Mouse (Mus musculus): ENCODE measurements around the gene Arhgap24. TPM values are rescaled to one million over a fixed set of nuclear protein-coding genes. Genes with fewer than 3 reads are reported as not detected.

Gene Arhgap24
- polyA plus RNA-seq, 1 experiment from 2014 or later: 16.4 TPM

DNA sequence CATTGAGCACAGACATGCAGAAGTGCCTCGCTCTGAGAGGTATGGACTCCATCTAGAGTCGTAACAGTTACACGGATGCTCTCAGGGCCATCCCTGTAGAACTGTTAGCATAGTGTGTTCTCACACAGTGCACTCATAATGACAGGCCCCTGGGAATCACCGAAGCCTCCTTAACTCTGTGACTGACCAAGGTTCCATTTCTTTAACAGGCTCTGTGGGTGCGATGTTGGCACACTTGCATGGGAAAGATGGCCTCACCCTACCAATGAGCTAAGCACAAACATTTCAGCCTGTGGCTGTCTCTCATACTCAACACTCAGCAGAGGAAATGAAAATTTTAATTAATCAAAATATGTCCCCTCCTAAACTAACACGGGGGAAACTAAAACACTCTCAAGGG is 134.1 kb downstream of the Arhgap24 start:
- H3K9me3 ChIP-seq (replicated peaks): no peaks in the 10 kb centered on the region
- H3K4me3 ChIP-seq: no peak overlapping the region
- WGBS: 93% methylated on average over 6 of the region's 6 CpGs
- no peaks in the 10 kb centered on the region for H3K4me1 ChIP-seq
- DNase-seq (ENCODE audit: low spot score): no peak
- no peaks in the 10 kb centered on the region for H3K27me3 ChIP-seq (ENCODE audit: low read depth, poor library complexity, severe bottlenecking)
- H3K27ac ChIP-seq: no peak overlapping the region
- H3K36me3 ChIP-seq: no peaks in the 10 kb centered on the region

DNA sequence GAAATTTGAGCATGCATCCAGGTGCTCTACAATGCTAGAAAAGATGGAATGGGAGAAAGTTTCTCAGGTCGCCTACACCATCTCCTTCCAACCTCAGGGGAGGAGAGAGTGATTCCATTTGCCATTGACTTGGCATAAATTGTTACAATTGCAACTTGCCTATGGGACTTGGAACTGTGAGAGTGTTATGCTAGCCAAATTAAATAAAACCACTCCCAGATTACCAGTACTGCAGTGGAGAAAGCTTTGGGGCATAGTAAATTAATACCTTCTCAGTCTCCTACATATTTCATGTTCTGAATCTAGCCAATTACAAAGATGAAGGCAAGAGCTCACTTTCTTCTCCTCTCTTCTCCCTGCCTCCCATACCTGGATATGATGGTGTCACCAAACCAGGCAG is 139.8 kb downstream of the Arhgap24 start:
- H3K27ac ChIP-seq: no peak overlapping the region
- WGBS: 91% methylated on average over 1 of the region's 1 CpGs
- H3K4me3 ChIP-seq: no peak overlapping the region
- H3K36me3 ChIP-seq: no peaks in the 10 kb centered on the region
- no peaks in the 10 kb centered on the region for H3K4me1 ChIP-seq
- no peaks in the 10 kb centered on the region for H3K9me3 ChIP-seq (replicated peaks)
- DNase-seq (ENCODE audit: low spot score): no peak
- no peaks in the 10 kb centered on the region for H3K27me3 ChIP-seq (ENCODE audit: low read depth, poor library complexity, severe bottlenecking)

DNA sequence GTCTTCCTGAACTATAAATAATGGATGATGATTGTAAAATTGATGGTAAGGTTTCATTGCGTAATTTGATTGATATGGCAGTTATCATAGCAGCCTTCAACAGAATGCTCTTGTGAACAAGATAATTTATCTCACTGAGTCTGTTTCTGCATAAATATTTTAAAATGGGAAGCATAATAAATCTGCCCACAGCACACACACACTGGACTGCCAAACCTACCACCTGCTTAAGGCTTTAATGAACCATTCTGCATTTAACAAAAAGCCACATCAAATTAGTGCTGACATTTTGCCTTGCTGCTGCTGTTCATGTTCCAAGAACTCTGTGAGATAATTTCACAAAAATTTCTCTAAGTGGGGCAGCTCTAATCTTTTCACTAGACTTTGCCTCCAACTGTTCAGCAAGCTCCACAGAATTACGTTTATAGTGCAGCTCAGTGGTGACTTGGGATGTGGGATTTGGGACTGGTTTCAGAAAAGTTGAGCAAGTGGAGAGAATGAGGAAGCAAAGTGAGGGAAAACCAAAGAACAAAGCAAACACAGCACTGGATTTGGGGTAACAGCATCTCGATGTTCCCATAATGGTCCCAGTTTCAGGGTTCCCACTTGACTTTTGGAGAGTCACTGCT is 142.7 kb downstream of the Arhgap24 start:
- no peak overlapping the region for H3K4me3 ChIP-seq
- no peak overlapping the region for H3K27ac ChIP-seq
- H3K36me3 ChIP-seq: no peaks in the 10 kb centered on the region
- DNase-seq (ENCODE audit: low spot score): no peak
- H3K9me3 ChIP-seq (replicated peaks): no peaks in the 10 kb centered on the region
- WGBS: 94% methylated on average over 3 of the region's 3 CpGs
- H3K27me3 ChIP-seq (ENCODE audit: low read depth, poor library complexity, severe bottlenecking): no peaks in the 10 kb centered on the region
- H3K4me1 ChIP-seq: no peaks in the 10 kb centered on the region

DNA sequence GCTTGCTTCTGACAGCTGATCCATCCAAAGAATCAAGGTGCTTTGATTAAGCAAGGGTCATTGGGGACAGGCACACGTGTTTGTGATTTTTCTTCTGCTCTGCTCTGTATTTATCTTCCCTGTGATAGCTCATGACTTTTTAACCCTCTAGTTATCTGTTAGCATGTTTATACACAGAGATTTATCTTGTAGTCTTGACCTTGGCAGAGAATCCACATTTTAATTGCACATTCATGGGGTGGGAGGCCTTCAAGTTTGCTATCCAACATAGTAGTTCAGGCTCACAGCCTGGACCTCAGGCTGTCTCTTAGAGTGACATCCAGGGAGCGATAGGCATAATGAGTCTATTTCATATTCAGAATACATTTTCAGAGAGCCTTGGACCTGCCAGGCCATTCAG is 145.5 kb downstream of the Arhgap24 start:
- Histone ChIP-seq H3K9me3 (replicated peaks) (no peaks in the 10 kb centered on the region), H3K27me3 (ENCODE audit: low read depth, poor library complexity, severe bottlenecking) (no peaks in the 10 kb centered on the region), H3K27ac (no peak overlapping the region), H3K36me3 (no peaks in the 10 kb centered on the region), H3K4me1 (peaks cover 6% of the 10 kb centered on the region), H3K4me3 (no peak overlapping the region)
- WGBS: 76% methylated on average over 2 of the region's 2 CpGs
- no peak for DNase-seq (ENCODE audit: low spot score)

DNA sequence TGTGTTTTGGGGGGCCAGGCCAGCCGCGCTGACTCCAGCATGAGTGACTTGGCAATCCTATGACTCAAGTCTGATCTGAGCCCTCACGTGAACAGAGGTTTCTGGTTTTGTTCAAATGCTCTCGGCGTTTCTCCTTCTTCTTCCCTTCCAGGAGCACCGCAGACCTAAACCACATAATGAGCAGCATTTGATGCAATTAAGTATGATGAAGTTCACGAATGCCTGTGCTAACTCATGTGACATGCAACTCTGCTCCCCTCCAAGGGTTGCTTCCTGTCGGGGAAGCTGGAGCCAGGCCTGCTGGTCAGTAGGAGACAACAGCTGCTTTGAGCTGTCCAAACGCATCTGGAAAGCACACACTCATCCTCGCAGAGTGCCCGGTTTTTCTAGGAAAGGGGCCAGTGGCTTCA is 148.2 kb downstream of the Arhgap24 start:
- no peaks in the 10 kb centered on the region for H3K36me3 ChIP-seq
- no peaks in the 10 kb centered on the region for H3K27me3 ChIP-seq (ENCODE audit: low read depth, poor library complexity, severe bottlenecking)
- no peaks in the 10 kb centered on the region for H3K9me3 ChIP-seq (replicated peaks)
- DNase-seq (ENCODE audit: low spot score): no peak
- peaks cover 6% of the 10 kb centered on the region for H3K4me1 ChIP-seq
- no peak overlapping the region for H3K27ac ChIP-seq
- WGBS: 72% methylated on average over 11 of the region's 11 CpGs
- no peak overlapping the region for H3K4me3 ChIP-seq

DNA sequence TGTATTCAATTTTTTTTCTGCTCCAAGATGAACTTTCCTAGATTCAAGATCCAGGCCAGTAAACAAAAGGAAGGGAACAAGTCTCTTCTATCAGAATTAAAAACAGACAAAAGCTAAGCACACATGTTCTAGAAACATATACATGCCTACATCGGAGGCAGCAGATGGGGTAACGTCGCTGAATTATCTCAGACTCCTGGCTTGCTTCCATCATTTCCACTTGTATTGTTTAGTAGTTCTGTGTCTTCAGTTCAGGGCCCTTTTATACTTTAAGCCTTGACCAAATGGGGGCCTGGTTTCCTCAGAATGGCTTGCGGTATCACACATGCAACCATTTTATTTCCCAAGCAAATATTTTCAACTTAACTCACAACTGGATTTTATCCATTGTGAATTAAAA is 154.4 kb downstream of the Arhgap24 start:
- Histone ChIP-seq H3K4me1 (peaks cover 15% of the 10 kb centered on the region), H3K36me3 (no peaks in the 10 kb centered on the region), H3K9me3 (replicated peaks) (no peaks in the 10 kb centered on the region), H3K4me3 (no peak overlapping the region), H3K27me3 (ENCODE audit: low read depth, poor library complexity, severe bottlenecking) (no peaks in the 10 kb centered on the region), H3K27ac (no peak overlapping the region)
- 93% methylated on average over 4 of the region's 4 CpGs for whole genome bisulfite sequencing
- no peak for DNase-seq (ENCODE audit: low spot score)

DNA sequence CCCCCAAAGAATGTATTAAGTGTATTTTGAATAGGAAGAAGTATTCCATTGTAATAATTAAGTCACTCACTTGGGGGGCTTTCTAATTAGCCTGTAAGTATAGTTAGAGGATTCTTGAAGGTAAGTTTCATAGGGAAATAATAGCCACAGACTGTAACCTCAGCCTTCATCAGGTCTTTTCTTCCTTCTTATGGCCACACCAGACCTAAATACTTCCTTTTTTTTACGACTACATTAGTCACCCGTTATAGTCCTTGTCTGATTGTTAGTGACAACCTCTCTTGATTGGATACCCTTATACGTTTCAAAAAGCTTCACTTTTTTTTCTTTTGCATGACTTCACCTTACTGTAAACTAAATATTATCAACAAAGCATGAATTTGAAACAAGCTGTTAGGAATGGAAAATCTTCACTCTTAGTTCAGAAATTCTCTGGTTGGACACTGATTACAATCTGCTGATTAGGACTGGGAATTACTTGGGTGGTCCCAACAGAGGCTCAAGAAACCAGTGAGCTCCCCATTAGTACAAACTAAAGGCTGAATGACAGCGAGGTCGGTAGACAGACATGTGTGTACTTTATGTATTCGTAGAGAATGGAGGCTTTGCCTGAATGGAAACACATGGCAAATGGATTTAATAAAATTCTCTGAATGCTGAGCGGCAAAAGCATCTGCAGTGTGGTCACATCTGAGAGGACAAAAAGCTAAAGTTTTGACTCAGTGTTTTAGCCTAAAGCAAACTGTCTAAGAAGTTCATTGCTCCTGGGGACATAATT is 158.8 kb downstream of the Arhgap24 start:
- Histone ChIP-seq H3K27me3 (ENCODE audit: low read depth, poor library complexity, severe bottlenecking) (no peaks in the 10 kb centered on the region), H3K27ac (peak overlapping the region; percentile 58), H3K4me3 (no peak overlapping the region), H3K9me3 (replicated peaks) (no peaks in the 10 kb centered on the region), H3K36me3 (no peaks in the 10 kb centered on the region), H3K4me1 (peaks cover 20% of the 10 kb centered on the region)
- 42% methylated on average over 7 of the region's 7 CpGs for WGBS
- DNase-seq (ENCODE audit: low spot score): no peak

DNA sequence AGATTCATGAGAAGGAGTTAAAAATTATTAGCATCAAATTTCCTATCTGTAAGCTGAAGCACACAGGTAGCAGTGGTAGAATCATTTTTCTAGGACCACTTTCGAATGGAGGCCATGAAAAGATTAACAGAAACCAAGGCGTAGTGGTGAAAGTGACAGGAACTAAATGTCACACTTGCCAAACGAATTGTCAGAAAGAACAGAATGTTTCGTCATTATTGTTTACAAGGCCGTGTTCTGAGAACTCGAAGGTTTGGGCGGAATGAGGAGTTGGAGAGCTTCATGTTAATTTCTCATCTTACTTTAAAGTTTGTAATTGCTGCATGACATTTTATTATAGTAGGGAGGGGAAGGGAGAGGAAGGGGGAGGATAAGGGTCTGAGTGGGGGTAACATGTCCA is 162.2 kb downstream of the Arhgap24 start:
- Histone ChIP-seq H3K27me3 (ENCODE audit: low read depth, poor library complexity, severe bottlenecking) (no peaks in the 10 kb centered on the region), H3K27ac (no peak overlapping the region), H3K36me3 (no peaks in the 10 kb centered on the region), H3K4me1 (peaks cover 20% of the 10 kb centered on the region), H3K4me3 (no peak overlapping the region), H3K9me3 (replicated peaks) (no peaks in the 10 kb centered on the region)
- no peak for DNase-seq (ENCODE audit: low spot score)
- 88% methylated on average over 7 of the region's 7 CpGs for WGBS

DNA sequence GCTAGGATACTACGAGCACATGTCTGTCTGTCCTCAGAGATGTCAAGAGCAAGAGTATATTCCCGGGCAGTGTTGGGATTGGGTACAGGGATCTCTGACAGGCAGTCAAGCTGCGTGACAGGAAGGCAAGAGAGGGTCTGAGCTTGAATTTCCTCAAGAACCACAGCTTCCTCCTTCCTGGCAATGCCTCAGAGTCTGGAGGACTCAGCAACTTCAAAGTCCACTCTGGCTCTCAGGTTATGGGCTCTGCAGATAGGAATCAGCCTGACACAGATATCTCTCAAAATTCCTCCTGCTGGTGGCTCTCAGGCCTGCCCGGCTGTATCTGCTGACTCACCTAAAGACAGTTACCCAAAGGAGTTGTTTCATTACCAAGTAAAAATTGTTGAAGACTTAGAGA is 162.6 kb downstream of the Arhgap24 start:
- Histone ChIP-seq H3K9me3 (replicated peaks) (no peaks in the 10 kb centered on the region), H3K36me3 (no peaks in the 10 kb centered on the region), H3K27me3 (ENCODE audit: low read depth, poor library complexity, severe bottlenecking) (no peaks in the 10 kb centered on the region), H3K27ac (no peak overlapping the region), H3K4me3 (no peak overlapping the region), H3K4me1 (peaks cover 20% of the 10 kb centered on the region)
- 81% methylated on average over 4 of the region's 4 CpGs for WGBS
- DNase-seq (ENCODE audit: low spot score): no peak

DNA sequence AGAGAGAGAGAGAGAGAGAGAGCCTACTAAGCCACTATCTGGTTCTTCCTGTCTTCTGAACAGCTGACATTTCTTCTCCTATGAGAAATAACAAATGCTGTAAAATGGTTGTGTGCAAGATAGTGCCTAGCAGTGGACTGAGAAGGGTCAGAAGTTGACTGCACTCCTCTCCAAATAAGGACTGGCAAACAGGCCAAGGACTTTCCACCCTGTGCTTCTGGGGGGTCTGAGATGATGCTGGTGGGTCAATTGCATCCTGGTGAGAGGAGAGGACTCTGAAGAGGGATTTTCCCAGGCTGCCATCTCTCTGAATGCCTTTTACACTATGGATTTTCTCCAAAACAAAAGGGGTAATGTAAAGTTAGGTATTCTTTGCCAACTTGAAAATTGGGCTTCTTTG is 177.9 kb downstream of the Arhgap24 start:
- Histone ChIP-seq H3K9me3 (replicated peaks) (no peaks in the 10 kb centered on the region), H3K4me1 (peaks cover 25% of the 10 kb centered on the region), H3K4me3 (no peak overlapping the region), H3K36me3 (no peaks in the 10 kb centered on the region), H3K27ac (no peak overlapping the region), H3K27me3 (ENCODE audit: low read depth, poor library complexity, severe bottlenecking) (no peaks in the 10 kb centered on the region)
- DNase-seq (ENCODE audit: low spot score): no peak

DNA sequence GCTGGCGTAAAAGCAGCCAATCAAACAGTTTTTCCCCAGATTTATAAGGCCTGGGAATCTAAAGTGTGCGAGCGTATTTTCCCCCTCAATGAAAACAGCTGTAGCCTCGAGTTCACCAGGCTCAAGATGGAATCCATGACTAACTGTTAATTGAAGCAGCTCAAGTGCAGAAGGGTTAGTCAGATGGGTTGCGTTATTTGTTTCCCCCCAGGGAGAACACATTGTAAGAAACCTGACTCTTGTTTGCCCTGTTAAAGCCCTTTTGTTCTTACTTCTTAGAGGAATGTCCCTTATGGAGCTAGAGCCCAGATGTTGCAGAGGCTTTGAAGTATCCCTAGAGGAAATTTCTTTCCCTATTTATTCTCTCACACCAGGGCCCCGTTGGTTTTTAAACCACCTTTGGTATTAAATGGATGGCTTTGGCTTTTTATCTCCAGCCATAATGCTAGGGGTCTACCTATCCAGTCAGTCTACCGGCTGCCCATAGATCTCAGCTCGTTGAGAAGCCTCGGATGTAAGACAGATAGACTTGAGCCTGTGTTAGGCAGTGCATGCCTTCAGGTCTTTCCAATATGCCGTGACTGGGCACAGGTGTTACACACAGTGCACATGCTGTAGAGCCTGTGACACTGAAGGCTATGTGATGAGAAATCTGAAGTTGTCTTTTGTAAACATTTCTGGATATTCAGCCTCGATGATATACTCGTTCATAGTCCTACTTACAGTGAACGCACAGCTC is 184.0 kb downstream of the Arhgap24 start:
- peak; percentile 49 for DNase-seq (ENCODE audit: low spot score)
- Histone ChIP-seq H3K27ac (peak overlapping the region; percentile 65), H3K4me3 (no peak overlapping the region), H3K27me3 (ENCODE audit: low read depth, poor library complexity, severe bottlenecking) (no peaks in the 10 kb centered on the region), H3K9me3 (replicated peaks) (no peaks in the 10 kb centered on the region), H3K36me3 (no peaks in the 10 kb centered on the region), H3K4me1 (peaks cover 47% of the 10 kb centered on the region)
- WGBS: 35% methylated on average over 13 of the region's 13 CpGs

DNA sequence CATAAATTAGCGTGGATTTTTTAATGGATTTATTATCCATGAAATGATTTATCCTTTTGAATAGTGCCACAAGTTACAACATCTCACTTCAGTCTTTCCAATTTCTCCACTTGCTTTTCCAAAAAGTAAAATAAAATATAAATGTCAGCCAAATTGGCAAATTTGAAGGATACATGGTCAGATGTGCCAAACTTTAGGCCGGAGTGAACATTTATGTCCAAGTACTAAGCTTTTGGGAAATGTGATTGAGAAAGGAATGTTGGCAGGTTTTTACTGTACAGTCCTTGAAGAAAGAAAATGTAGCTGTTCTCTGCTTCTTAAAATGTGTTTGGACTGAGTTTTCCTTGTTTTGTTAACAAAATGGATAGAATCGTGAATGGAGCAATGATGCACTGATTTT is 185.7 kb downstream of the Arhgap24 start:
- Histone ChIP-seq H3K4me1 (peaks cover 43% of the 10 kb centered on the region), H3K36me3 (no peaks in the 10 kb centered on the region), H3K4me3 (no peak overlapping the region), H3K27ac (no peak overlapping the region), H3K9me3 (replicated peaks) (no peaks in the 10 kb centered on the region), H3K27me3 (ENCODE audit: low read depth, poor library complexity, severe bottlenecking) (no peaks in the 10 kb centered on the region)
- 90% methylated on average over 3 of the region's 3 CpGs for WGBS
- no peak for DNase-seq (ENCODE audit: low spot score)

Data from limb, embryonic 10.5 days (tissue).